Mouse (Mus musculus): ENCODE results near the gene Fry. TPM values are rescaled to one million over a fixed set of nuclear protein-coding genes. Genes with fewer than 3 reads are reported as not detected.

Gene Fry
- total and polyA plus RNA-seq, 2 experiments from 2014 or later = 62.6 to 129 TPM

GRCm38 (mm10) chr5:150114007-150114406, 4.4 kb upstream of the Fry start:
- no peak overlapping the region for H3K9ac ChIP-seq (replicated peaks; ENCODE audit: low read length, poor library complexity, severe bottlenecking)
- no peaks in the 10 kb centered on the region for H3K9me3 ChIP-seq (ENCODE audit: low read length)
- no peaks in the 10 kb centered on the region for H3K27me3 ChIP-seq (ENCODE audit: insufficient read depth, low read length)
- H3K4me1 ChIP-seq (ENCODE audit: insufficient read depth, low read length) = peaks cover 4% of the 10 kb centered on the region
- no peak for ATAC-seq (ENCODE audit: low FRiP score)
- WGBS = 84% methylated on average over 7 of the region's 7 CpGs
- no peaks in the 10 kb centered on the region for H3K36me3 ChIP-seq (ENCODE audit: insufficient read depth, low read length)
- H3K4me3 ChIP-seq (ENCODE audit: low read depth, low read length) = no peak overlapping the region
- no peak overlapping the region for H3K4me2 ChIP-seq (ENCODE audit: low read depth, low read length, poor library complexity, severe bottlenecking)
- TF ChIP-seq CTCF (IDR thresholded peaks at IDR 0.05) = peak; percentile 63
- no peak overlapping the region for H3K27ac ChIP-seq (ENCODE audit: low read depth, low read length)
- DNase-seq (ENCODE audit: low spot score) = no peak

- Histone ChIP-seq H3K9ac (replicated peaks; ENCODE audit: low read length, poor library complexity, severe bottlenecking) (no peak overlapping the region), H3K27ac (ENCODE audit: low read depth, low read length) (no peak overlapping the region), H3K9me3 (ENCODE audit: low read length) (no peaks in the 10 kb centered on the region), H3K4me1 (ENCODE audit: insufficient read depth, low read length) (peaks cover 5% of the 10 kb centered on the region), H3K27me3 (ENCODE audit: insufficient read depth, low read length) (no peaks in the 10 kb centered on the region), H3K36me3 (ENCODE audit: insufficient read depth, low read length) (no peaks in the 10 kb centered on the region), H3K4me2 (ENCODE audit: low read depth, low read length, poor library complexity, severe bottlenecking) (no peak overlapping the region), H3K4me3 (ENCODE audit: low read depth, low read length) (no peak overlapping the region)
- 87% methylated on average over 4 of the region's 4 CpGs for WGBS
- TF ChIP-seq CTCF (IDR thresholded peaks at IDR 0.05) = no peak
- no peak for ATAC-seq (ENCODE audit: low FRiP score)
- no peak for DNase-seq (ENCODE audit: low spot score)
Observed at GRCm38 (mm10) chr5:150114778-150115177, 3.7 kb upstream of the Fry start.

GRCm38 (mm10) chr5:150115271-150116092, 3.0 kb upstream of the Fry start:
- H3K4me3 ChIP-seq (ENCODE audit: low read depth, low read length) = no peak overlapping the region
- H3K9ac ChIP-seq (replicated peaks; ENCODE audit: low read length, poor library complexity, severe bottlenecking) = no peak overlapping the region
- 45% methylated on average over 16 of the region's 16 CpGs for WGBS
- no peak overlapping the region for H3K4me2 ChIP-seq (ENCODE audit: low read depth, low read length, poor library complexity, severe bottlenecking)
- H3K9me3 ChIP-seq (ENCODE audit: low read length) = no peaks in the 10 kb centered on the region
- no peaks in the 10 kb centered on the region for H3K36me3 ChIP-seq (ENCODE audit: insufficient read depth, low read length)
- DNase-seq (ENCODE audit: low spot score) (peak; percentile 33), ATAC-seq (ENCODE audit: low FRiP score) (no peak; the same call in 1 of the 2 replicates)
- no peaks in the 10 kb centered on the region for H3K27me3 ChIP-seq (ENCODE audit: insufficient read depth, low read length)
- no peak overlapping the region for H3K27ac ChIP-seq (ENCODE audit: low read depth, low read length)
- TF ChIP-seq CTCF (IDR thresholded peaks at IDR 0.05) = no peak
- peaks cover 5% of the 10 kb centered on the region for H3K4me1 ChIP-seq (ENCODE audit: insufficient read depth, low read length)

GRCm38 (mm10) chr5:150116216-150116905, 2.1 kb upstream of the Fry start:
- H3K9me3 ChIP-seq (ENCODE audit: low read length) = no peaks in the 10 kb centered on the region
- no peak overlapping the region for H3K27ac ChIP-seq (ENCODE audit: low read depth, low read length)
- H3K4me2 ChIP-seq (ENCODE audit: low read depth, low read length, poor library complexity, severe bottlenecking) = no peak overlapping the region
- H3K4me1 ChIP-seq (ENCODE audit: insufficient read depth, low read length) = peaks cover 5% of the 10 kb centered on the region
- no peak for TF ChIP-seq CTCF (IDR thresholded peaks at IDR 0.05)
- no peak overlapping the region for H3K4me3 ChIP-seq (ENCODE audit: low read depth, low read length)
- DNase-seq (ENCODE audit: low spot score) (no peak), ATAC-seq (ENCODE audit: low FRiP score) (no peak)
- H3K9ac ChIP-seq (replicated peaks; ENCODE audit: low read length, poor library complexity, severe bottlenecking) = no peak overlapping the region
- 58% methylated on average over 9 of the region's 9 CpGs for WGBS
- no peaks in the 10 kb centered on the region for H3K36me3 ChIP-seq (ENCODE audit: insufficient read depth, low read length)
- no peaks in the 10 kb centered on the region for H3K27me3 ChIP-seq (ENCODE audit: insufficient read depth, low read length)

- H3K4me1 ChIP-seq (ENCODE audit: insufficient read depth, low read length) = peaks cover 5% of the 10 kb centered on the region
- no peaks in the 10 kb centered on the region for H3K36me3 ChIP-seq (ENCODE audit: insufficient read depth, low read length)
Observed at GRCm38 (mm10) chr5:150116906-150117216, 1.6 kb upstream of the Fry start.

GRCm38 (mm10) chr5:150118124-150118454, 356 bp upstream of the Fry start:
- H3K9ac ChIP-seq (replicated peaks; ENCODE audit: low read length, poor library complexity, severe bottlenecking) = 0 out of 2 replicates have a peak overlapping the region, but pooled peaks have one; percentile 65
- H3K36me3 ChIP-seq (ENCODE audit: insufficient read depth, low read length) = no peaks in the 10 kb centered on the region
- DNase-seq (ENCODE audit: low spot score) (no peak), ATAC-seq (ENCODE audit: low FRiP score) (no peak)
- no peaks in the 10 kb centered on the region for H3K27me3 ChIP-seq (ENCODE audit: insufficient read depth, low read length)
- 17% methylated on average over 8 of the region's 8 CpGs for WGBS
- peak overlapping the region; percentile 86 for H3K4me2 ChIP-seq (ENCODE audit: low read depth, low read length, poor library complexity, severe bottlenecking)
- H3K27ac ChIP-seq (ENCODE audit: low read depth, low read length) = no peak overlapping the region
- H3K9me3 ChIP-seq (ENCODE audit: low read length) = no peaks in the 10 kb centered on the region
- peaks cover 5% of the 10 kb centered on the region for H3K4me1 ChIP-seq (ENCODE audit: insufficient read depth, low read length)
- H3K4me3 ChIP-seq (ENCODE audit: low read depth, low read length) = peak overlapping the region; percentile 73
- TF ChIP-seq CTCF (IDR thresholded peaks at IDR 0.05) = no peak

More at GRCm38 (mm10) chr5:150116906-150117216, 1.6 kb upstream of the Fry start:
- Histone ChIP-seq H3K4me3 (ENCODE audit: low read depth, low read length) (no peak overlapping the region), H3K27ac (ENCODE audit: low read depth, low read length) (no peak overlapping the region), H3K27me3 (ENCODE audit: insufficient read depth, low read length) (no peaks in the 10 kb centered on the region), H3K4me2 (ENCODE audit: low read depth, low read length, poor library complexity, severe bottlenecking) (no peak overlapping the region), H3K9ac (replicated peaks; ENCODE audit: low read length, poor library complexity, severe bottlenecking) (no peak overlapping the region), H3K9me3 (ENCODE audit: low read length) (no peaks in the 10 kb centered on the region)
- TF ChIP-seq CTCF (IDR thresholded peaks at IDR 0.05) = peak; percentile 64
- ATAC-seq (ENCODE audit: low FRiP score) (no peak), DNase-seq (ENCODE audit: low spot score) (no peak)
- WGBS = 83% methylated on average over 6 of the region's 6 CpGs

Measured in midbrain, postnatal 0 days (tissue).